Mouse (Mus musculus) bone marrow macrophage, adult 2 months (primary cell): ENCODE results near the gene Etl4.

Source experiments
- CTCF ChIP-seq: IDR thresholded peaks from 2 replicates; pipeline ENCODE4 v1.5.1; 2012; ENCODE audit warnings: low read depth, mild to moderate bottlenecking, low read length, moderate library complexity
- POLR2A ChIP-seq: IDR thresholded peaks from 2 replicates; pipeline ENCODE4 v1.6.1; 2012; ENCODE audit warnings: mild to moderate bottlenecking, low read depth, low read length, borderline replicate concordance

DNA sequence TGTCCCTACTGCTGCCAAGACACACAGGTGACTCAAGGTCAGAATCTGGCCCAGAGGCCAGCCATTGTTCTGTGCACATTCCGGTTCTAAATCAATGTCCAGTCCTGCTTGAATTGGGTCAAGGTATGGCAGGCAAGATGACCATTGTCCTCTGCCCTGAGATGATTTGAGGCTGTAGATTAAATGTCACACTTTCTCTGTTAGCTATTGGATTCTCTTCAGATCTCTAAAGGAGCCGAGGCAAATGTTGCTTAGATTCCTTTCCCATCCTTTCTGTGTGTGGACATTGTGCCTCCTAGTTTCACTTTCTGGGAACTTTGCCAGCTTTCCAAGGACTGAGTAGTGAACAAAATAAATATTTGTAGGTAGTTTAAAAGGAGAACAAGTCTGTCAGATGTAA, 608.9 kb downstream of the Etl4 start:
- TF ChIP-seq POLR2A (no peak), CTCF (no peak)
